Mouse (Mus musculus) brain, embryonic 14.5 days (tissue): ENCODE results near the gene Zfp638.

Experiments used
- CTCF ChIP-seq: fragments of 200-500 bp; IDR thresholded peaks from 2 replicates; pipeline ENCODE4 v1.5.1; 2012; ENCODE audit warnings: inconsistent platforms, mild to moderate bottlenecking, moderate library complexity, borderline replicate concordance; ENCODE audit not compliant: insufficient read depth, insufficient read length; ENCODE audit errors: extremely low read depth
- POLR2A ChIP-seq: fragments of 200-500 bp; IDR thresholded peaks from 2 replicates; pipeline ENCODE4 v1.6.1; 2012; ENCODE audit warnings: mild to moderate bottlenecking, inconsistent platforms, borderline replicate concordance; ENCODE audit not compliant: poor library complexity, insufficient read depth, insufficient read length, severe bottlenecking; ENCODE audit errors: extremely low read depth

- no peak for TF ChIP-seq POLR2A
- peak; percentile 22; the same call in 1 of the 2 replicates for TF ChIP-seq CTCF
These were observed 12.9 kb downstream of the Zfp638 start for GRCm38 (mm10) chr6:83879815-83880214.
